Mouse (Mus musculus) inflammation-experienced regulatory T-cells, adult 6 months (primary cell): ENCODE results near the gene Ppp1r10. TPM values are rescaled to one million over a fixed set of nuclear protein-coding genes. Genes with fewer than 3 reads are reported as not detected.
"Not testable (repeated sequence)": the region's sequence is repeated elsewhere in the genome, so short reads cannot be mapped to it uniquely, and the experiment has no call there.

Source experiments
- ATAC-seq: one replicate; pipeline ENCODE4 v1.8.0; 2017
- polyA plus RNA-seq, 3 experiments: library from polyadenylated mRNA; unstranded; fragments of 100-300 nt; shearing (Covaris generic); gene quantifications; one replicate each; pipeline ENCODE4 v1.2.1; 2017

The Ppp1r10 gene
- polyA plus RNA-seq, 3 experiments from 2014 or later, result 49.4 to 63.1 (median 51.7) TPM

- no peak for ATAC-seq
These were observed 16.4 kb downstream of the Ppp1r10 start for GRCm38 (mm10) chr17:35932608-35933007.

GRCm38 (mm10) chr17:35935763-35936162 lies 19.5 kb downstream of the Ppp1r10 start:
- not testable (repeated sequence) for ATAC-seq

- ATAC-seq, result peak; percentile 76
These were observed 21.6 kb downstream of the Ppp1r10 start for GRCm38 (mm10) chr17:35937700-35938348.

GRCm38 (mm10) chr17:35939108-35939507 lies 22.9 kb downstream of the Ppp1r10 start:
- ATAC-seq, result no peak

- no peak for ATAC-seq
These were observed 23.7 kb downstream of the Ppp1r10 start for GRCm38 (mm10) chr17:35939941-35940340.

GRCm38 (mm10) chr17:35950946-35951345 lies 34.7 kb downstream of the Ppp1r10 start:
- not testable (repeated sequence) for ATAC-seq

GRCm38 (mm10) chr17:35952559-35952958 lies 36.3 kb downstream of the Ppp1r10 start:
- ATAC-seq, result not testable (repeated sequence)

GRCm38 (mm10) chr17:35954665-35955064 lies 38.4 kb downstream of the Ppp1r10 start:
- ATAC-seq, result no peak

- no peak for ATAC-seq
These were observed 42.4 kb downstream of the Ppp1r10 start for GRCm38 (mm10) chr17:35958533-35959223.

- ATAC-seq, result no peak
These were observed 47.0 kb downstream of the Ppp1r10 start for GRCm38 (mm10) chr17:35963279-35963678.

- no peak for ATAC-seq
These were observed 51.4 kb downstream of the Ppp1r10 start for GRCm38 (mm10) chr17:35967621-35968020.

- peak; percentile 94 for ATAC-seq
These were observed 53.5 kb downstream of the Ppp1r10 start, which contains the start of gene Abcf1 for GRCm38 (mm10) chr17:35969418-35970389. TSS of gene Abcf1 (minus strand) at chr17:35969761.

GRCm38 (mm10) chr17:35972131-35972530 lies 55.9 kb downstream of the Ppp1r10 start:
- no peak for ATAC-seq

GRCm38 (mm10) chr17:35978811-35979400 lies 62.7 kb downstream of the Ppp1r10 start:
- ATAC-seq, result peak; percentile 18

- ATAC-seq, result peak; percentile 72
These were observed 63.4 kb downstream of the Ppp1r10 start, which contains the start of the genes Gnl1 and Prr3 for GRCm38 (mm10) chr17:35979401-35980362. TSS of gene Gnl1 (plus strand) at chr17:35979851. TSS of gene Prr3 (minus strand) at chr17:35980236.

- peak; percentile 6 for ATAC-seq
These were observed 64.1 kb downstream of the Ppp1r10 start for GRCm38 (mm10) chr17:35980363-35980754.

- ATAC-seq, result no peak
These were observed 65.5 kb downstream of the Ppp1r10 start for GRCm38 (mm10) chr17:35981776-35982175.
